Mouse (Mus musculus) yolk sac, embryonic 10.5 days (tissue): ENCODE measurements around the gene Gm8660.
"Not testable (repeated sequence)": the region's sequence is repeated elsewhere in the genome, so short reads cannot be mapped to it uniquely, and the experiment has no call there.

Source experiments
- DNase-seq: peaks from one replicate; pipeline ENCODE4 v3.0.0-alpha.2; 2017; ENCODE audit warnings: low spot score

Gene Gm8660

DNA sequence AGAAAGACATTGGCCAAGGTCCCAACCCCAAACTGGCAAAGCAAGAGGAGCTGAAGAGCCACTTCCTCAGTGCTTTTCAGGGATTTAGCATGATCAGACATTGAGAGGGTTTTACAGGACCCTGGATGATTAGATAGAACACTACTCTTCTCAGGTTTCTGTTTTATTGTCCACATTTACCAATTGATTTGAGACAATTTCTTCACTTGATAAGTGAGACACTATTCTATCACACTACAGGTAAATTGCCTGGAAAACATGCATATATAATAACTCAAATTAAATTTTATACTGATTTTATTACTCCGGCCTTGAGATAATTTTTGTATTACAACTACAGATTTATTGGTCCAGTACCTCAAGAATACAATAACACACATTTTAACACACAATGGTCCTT is at the start of gene Gm8660:
TSS of gene Gm8660 (minus strand) at position 101 of the 400 bp plus-strand sequence.
- DNase-seq: not testable (repeated sequence)

DNA sequence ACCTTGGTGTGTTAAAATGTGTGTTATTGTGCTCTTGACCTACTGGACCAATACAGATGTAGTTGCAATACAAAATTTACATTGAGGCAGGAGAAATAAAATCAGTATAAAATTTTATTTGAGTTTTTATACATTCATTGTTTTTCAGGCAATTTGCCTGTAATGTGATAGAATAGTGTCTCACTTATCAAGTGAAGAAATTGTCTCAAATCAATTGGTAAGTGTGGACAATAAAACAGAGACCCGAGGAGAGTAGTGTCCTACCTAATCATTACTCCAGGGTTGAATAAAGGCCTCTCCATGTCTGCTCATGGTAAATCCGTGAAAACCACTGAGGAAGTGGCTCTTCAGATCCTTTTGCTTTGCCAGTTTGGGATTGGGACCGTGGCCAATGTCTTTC is 42.4 kb upstream of the Gm8660 start, which contains the start of gene Vmn1r148:
TSS of gene Vmn1r148 (plus strand) at position 301 of the 400 bp plus-strand sequence.
- not testable (repeated sequence) for DNase-seq

DNA sequence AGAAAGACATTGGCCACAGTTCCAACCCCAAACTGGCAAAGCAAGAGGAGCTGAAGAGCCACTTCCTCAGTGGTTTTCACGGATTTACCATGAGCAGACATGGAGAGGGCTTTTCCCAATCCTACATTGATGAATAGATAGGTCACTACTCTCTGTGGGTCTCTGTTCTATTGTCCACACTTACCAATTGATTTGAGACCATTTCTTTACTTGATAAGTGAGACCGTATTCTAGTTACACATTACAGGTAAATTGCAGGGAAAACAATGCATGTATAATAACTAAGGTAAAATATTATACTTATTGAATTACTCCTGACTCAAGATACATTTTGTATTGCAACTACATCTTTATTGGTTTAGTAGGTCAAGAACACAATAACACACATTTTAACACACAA is 41.2 kb downstream of the Gm8660 start, which contains the start of gene Gm4187:
TSS of gene Gm4187 (minus strand) at position 101 of the 400 bp plus-strand sequence.
- DNase-seq: not testable (repeated sequence)
